Mouse (Mus musculus): ENCODE data around the gene Gbp10.
"Not testable (repeated sequence)": the region's sequence is repeated elsewhere in the genome, so short reads cannot be mapped to it uniquely, and the experiment has no call there.

The Gbp10 gene

DNA sequence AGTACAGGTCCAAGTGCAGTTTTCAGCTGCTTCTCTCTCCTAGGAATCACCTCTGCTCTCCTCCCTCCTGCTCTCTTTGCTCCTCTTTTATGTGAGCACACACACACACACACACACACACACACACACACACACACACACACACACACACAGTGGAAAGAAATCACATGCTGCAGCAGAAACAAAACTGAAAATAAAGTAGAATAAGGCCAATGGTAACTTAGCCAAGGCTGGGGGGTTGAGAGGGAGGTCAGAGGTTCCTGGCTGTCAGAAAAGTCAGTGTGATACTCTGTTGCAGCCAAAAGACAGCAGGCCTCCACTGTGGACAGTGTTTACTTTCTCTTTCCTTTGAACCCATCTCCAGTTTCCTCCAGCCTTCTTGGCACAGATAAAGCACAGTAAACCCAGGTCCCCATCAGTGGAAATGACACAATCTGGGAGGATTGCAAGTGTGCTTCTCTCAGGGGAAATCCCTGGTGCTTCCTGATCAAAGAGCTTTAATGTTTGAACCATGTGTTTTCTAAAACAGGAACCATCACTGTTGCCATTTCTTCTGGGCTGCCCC is at the start of gene Gbp10:
TSS of gene Gbp10 (minus strand) at position 51 of the 565 bp plus-strand sequence.
- DNase-seq (ENCODE audit: low spot score in 2 of 2): not testable (repeated sequence)

GRCm38 (mm10) chr5:105260673-105261072 is 21.3 kb upstream of the Gbp10 start:
- not testable (repeated sequence) for DNase-seq (ENCODE audit: low spot score in 2 of 2)

- DNase-seq (ENCODE audit: low spot score in 2 of 2): no peak
Measured at GRCm38 (mm10) chr5:105252491-105252890, 13.2 kb upstream of the Gbp10 start.

- DNase-seq (ENCODE audit: low spot score in 2 of 2): not testable (repeated sequence)
Measured at GRCm38 (mm10) chr5:105244741-105245140, 5.4 kb upstream of the Gbp10 start.

DNA sequence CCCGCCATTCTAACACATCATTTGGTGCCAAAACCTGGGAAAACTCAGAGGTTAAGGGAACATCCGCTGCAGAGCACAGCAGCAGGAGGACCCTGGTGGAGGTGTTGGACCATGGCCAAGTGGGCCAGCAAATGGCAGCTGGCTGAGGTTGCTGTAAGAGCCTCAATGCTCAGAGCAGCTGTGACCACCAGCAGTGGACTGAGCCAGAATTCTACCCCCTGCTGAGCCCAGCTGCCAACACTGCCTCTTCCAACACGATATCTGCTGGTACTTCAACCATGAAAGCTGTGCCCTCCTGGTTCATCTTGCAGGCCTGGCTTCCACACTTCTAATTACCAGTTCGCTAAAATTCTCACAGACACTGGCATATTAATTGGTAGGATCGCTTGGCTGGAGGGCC is 1.6 kb upstream of the Gbp10 start:
- DNase-seq (ENCODE audit: low spot score in 2 of 2): not testable (repeated sequence)

DNA sequence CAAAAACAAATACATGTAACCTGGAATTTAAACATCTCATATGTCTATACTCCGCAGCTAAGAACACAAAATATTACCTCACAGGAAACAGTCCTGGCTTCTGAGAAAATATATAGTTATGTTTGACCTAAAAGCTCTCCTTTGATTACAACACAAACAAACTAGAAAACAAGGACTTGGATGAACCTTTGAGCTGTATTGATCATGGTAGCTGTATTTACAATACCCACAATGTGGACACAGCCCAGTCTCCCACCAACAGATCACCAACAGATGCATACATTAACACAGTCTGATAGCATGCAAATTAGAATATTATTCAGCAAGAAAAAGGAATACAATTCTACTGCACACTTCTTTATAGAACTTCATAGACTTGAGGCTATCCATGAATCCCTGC is 931 bp downstream of the Gbp10 start:
- not testable (repeated sequence) for DNase-seq (ENCODE audit: low spot score in 2 of 2)

GRCm38 (mm10) chr5:105236040-105236439 is 3.3 kb downstream of the Gbp10 start:
- not testable (repeated sequence) for DNase-seq (ENCODE audit: low spot score in 2 of 2)

DNA sequence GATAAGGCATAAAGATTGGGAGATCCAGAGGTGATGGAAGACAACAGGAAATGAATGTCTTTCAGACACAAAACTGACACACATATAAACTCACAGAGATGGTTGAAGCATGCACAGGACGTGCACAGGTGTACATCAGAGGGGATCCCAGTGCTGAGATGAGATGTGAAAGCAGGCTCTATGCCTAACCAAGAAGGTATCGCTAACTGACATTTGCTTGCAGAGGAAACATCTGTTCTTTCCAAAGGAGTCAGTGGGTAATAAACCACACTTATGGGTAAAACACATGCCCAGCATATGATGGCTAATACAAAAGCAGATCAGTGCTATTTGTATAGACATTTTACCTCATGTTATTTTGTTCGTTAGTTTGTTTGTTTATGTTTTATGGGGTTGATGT is 30.4 kb downstream of the Gbp10 start:
- not testable (repeated sequence) for DNase-seq (ENCODE audit: low spot score in 2 of 2)

DNA sequence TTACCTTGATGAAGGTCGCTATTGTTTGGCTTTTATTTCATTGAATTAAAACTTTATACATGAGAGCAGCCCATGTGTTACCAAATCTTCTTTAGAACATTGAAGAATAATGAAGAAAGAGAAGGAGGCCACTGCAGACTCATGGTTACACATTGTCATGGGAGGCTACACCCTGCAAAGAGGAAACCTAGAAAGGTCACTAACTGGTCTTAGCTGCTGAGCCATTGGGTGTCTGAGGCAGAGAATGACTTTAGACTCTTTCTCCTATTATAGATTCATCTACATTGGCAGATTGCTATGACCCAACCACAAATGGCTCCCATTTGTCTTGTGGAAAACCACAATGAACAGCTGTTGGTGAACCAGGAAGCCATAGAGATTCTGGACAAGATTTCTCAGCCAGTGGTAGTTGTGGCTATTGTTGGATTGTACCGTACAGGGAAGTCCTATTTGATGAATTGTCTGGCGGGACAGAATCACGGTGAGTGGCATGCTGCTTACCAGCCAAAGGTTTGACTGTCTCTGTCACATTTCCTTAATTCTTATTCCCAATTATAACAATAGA is 38.5 kb downstream of the Gbp10 start:
- not testable (repeated sequence) for DNase-seq (ENCODE audit: low spot score in 2 of 2)

DNA sequence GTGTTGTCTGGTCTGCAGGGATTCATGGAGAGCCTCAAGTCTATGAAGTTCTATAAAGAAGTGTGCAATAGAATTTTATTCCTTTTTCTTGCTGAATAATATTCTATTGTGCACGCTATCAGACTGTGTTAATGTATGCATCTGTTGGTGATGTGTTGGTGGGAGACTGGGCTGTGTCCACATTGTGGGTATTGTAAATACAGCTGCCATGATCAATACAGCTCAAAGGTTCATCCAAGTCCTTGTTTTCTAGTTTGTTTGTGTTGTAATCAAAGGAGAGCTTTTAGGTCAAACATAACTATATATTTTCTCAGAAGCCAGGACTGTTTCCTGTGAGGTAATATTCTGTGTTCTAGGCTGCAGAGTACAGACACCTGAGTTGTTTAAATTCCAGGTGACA is 40.2 kb downstream of the Gbp10 start:
- DNase-seq (ENCODE audit: low spot score in 2 of 2): not testable (repeated sequence)

DNA sequence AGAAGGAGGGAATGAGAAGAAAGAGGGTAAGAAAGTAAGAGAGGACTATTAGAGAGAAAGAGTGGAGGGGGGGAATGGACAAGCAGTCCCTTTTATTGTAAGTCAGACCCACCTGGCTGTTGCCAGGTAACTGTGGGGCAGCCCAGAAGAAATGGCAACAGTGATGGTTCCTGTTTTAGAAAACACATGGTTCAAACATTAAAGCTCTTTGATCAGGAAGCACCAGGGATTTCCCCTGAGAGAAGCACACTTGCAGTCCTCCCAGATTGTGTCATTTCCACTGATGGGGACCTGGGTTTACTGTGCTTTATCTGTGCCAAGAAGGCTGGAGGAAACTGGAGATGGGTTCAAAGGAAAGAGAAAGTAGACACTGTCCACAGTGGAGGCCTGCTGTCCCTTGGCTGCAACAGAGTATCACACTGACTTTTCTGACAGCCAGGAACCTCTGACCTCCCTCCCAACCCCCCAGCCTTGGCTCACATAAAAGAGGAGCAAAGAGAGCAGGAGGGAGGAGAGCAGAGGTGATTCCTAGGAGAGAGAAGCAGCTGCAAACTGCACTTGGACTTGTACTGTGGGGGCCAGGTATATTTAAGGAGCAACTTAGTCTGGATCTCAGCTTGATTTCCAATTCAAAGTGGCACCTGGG is 41.3 kb downstream of the Gbp10 start:
- not testable (repeated sequence) for DNase-seq (ENCODE audit: low spot score in 2 of 2)

GRCm38 (mm10) chr5:105196308-105196707 is 43.0 kb downstream of the Gbp10 start:
- DNase-seq (ENCODE audit: low spot score in 2 of 2): not testable (repeated sequence)

GRCm38 (mm10) chr5:105192536-105192935 is 46.8 kb downstream of the Gbp10 start:
- DNase-seq (ENCODE audit: low spot score in 2 of 2): not testable (repeated sequence)

- no peak for DNase-seq (ENCODE audit: low spot score in 2 of 2)
Measured at GRCm38 (mm10) chr5:105181446-105181845, 57.9 kb downstream of the Gbp10 start.

Measured in right cerebral cortex, postnatal 36 days (tissue).